Mouse (Mus musculus) stomach, postnatal 0 days (tissue): ENCODE measurements around the gene Ndufa10.

ENCODE experiments used
- CTCF ChIP-seq: IDR thresholded peaks from 2 replicates; pipeline ENCODE4 v1.5.1; 2016; ENCODE audit warnings: antibody characterized with exemption, low read depth, mild to moderate bottlenecking, moderate library complexity
- EP300 ChIP-seq: optimal IDR thresholded peaks from 2 replicates; pipeline ENCODE3; 2016; ENCODE audit warnings: antibody characterized with exemption

DNA sequence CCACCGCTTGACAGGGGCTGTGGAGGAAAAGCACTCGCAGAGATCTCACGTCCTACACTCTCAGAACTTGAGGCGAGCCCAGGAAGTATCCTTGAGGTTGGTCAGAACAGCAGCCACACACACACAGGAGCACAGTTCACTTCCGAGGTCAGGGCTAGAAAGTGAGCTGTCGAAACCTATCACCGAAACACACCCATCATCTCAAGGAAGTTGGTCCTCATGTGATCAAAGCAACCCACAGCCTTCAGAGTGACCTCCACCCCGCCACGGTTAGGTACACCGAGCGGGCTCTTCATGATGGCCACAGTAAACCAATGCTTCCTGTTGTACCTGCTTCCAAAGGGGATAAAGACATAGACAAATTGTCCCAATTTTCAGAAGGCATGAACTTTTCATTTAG lies 41.7 kb upstream of the Ndufa10 start:
- TF ChIP-seq CTCF (no peak), EP300 (no peak)
